Mouse (Mus musculus) lung, adult 2 months (tissue): ENCODE data around the gene 4921536K21Rik.

Experiments used
- CTCF ChIP-seq: fragments of 200-500 bp; IDR thresholded peaks from 2 replicates; pipeline ENCODE4 v1.5.1; 2011; ENCODE audit warnings: mild to moderate bottlenecking, low read length, control low read depth; ENCODE audit not compliant: insufficient read depth
- POLR2A ChIP-seq: fragments of 200-500 bp; IDR thresholded peaks from 2 replicates; pipeline ENCODE4 v1.6.1; 2011; ENCODE audit warnings: low read depth, mild to moderate bottlenecking, control low read depth, low read length, borderline replicate concordance; ENCODE audit errors: extremely low read depth

DNA sequence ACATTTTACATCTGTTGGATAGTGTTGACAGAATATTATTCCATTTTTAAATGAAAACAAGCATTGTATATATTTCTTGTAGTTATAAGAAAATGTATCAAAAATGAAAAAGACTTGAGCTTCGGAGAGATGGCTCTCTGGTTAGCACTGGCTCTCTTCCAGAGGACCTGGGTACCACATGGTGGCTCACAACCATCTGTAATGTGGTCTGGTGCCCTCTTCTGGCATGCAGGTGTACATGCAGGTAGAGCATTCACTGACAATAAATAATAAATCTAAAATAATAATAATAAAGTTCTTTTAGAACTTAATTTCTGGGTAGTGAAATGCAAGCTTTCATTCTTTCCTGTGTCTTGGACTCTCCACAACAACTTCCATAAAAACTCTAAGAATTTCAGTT is 23.8 kb upstream of the 4921536K21Rik start:
- no peak for TF ChIP-seq POLR2A
- TF ChIP-seq CTCF: peak; percentile 59
